Mouse (Mus musculus) liver, embryonic 14.5 days (tissue): Measurements from ENCODE around the gene Tfb1m. TPM values are rescaled to one million over a fixed set of nuclear protein-coding genes. Genes with fewer than 3 reads are reported as not detected.

ENCODE experiments used
- ATAC-seq: fragments of 200-750 bp; cut with Nextera tagmentation; 2 replicates; pipeline ENCODE4 v1.8.0; 2017; ENCODE audit warnings: moderate number of reproducible peaks, mild to moderate bottlenecking, moderate library complexity; ENCODE audit not compliant: insufficient read depth
- DNase-seq, 3 experiments: peaks; one replicate each; pipeline ENCODE4 v3.0.0-alpha.2; 2012 to 2013; ENCODE audit warnings: low read depth in 3 of 3, low spot score in 3 of 3
- H3K27ac ChIP-seq: fragments of 300-500 bp; sonication (generic); 2 replicates; pipeline ENCODE4 v1.5.1; 2014; ENCODE audit warnings: moderate library complexity, mild to moderate bottlenecking, control low read depth, inconsistent platforms
- H3K27me3 ChIP-seq: fragments of 300-500 bp; sonication (generic); 2 replicates; pipeline ENCODE4 v1.6.1; 2014; ENCODE audit warnings: mild to moderate bottlenecking, low read length, moderate library complexity; ENCODE audit not compliant: control insufficient read depth, insufficient read depth
- H3K36me3 ChIP-seq: fragments of 300-500 bp; sonication (generic); replicated peaks from 2 replicates; pipeline ENCODE4 v1.6.1; 2014; ENCODE audit warnings: low read depth; ENCODE audit not compliant: control insufficient read depth, insufficient read depth
- H3K4me1 ChIP-seq, 2 experiments: fragments of 200-500 bp in 1 of 2; fragments of 300-500 bp in 1 of 2; sonication (generic) in 1 of 2; replicated peaks; 2 replicates each; pipeline ENCODE4 v1.6.1; 2012 to 2014; ENCODE audit warnings: antibody characterized with exemption in 1 of 2, inconsistent platforms in 1 of 2, low read length in 1 of 2; ENCODE audit not compliant: control insufficient read depth in 2 of 2, insufficient read depth in 2 of 2
- H3K4me2 ChIP-seq: fragments of 300-500 bp; sonication (generic); 2 replicates; pipeline ENCODE4 v1.6.1; 2014; ENCODE audit warnings: low read depth, mild to moderate bottlenecking, control low read depth, moderate library complexity
- H3K4me3 ChIP-seq, 2 experiments: fragments of 200-500 bp in 1 of 2; fragments of 300-500 bp in 1 of 2; sonication (generic) in 1 of 2; 2 replicates each; pipeline ENCODE4 v1.5.1; 2012 to 2014; ENCODE audit warnings: low read depth in 2 of 2, low read length in 2 of 2, mild to moderate bottlenecking in 2 of 2, control low read depth in 1 of 2, inconsistent platforms in 1 of 2, moderate library complexity in 1 of 2; ENCODE audit not compliant: insufficient read depth in 1 of 2
- H3K9ac ChIP-seq: fragments of 300-500 bp; sonication (generic); replicated peaks from 2 replicates; pipeline ENCODE4 v1.6.1; 2014; ENCODE audit warnings: mild to moderate bottlenecking, control low read depth, moderate library complexity
- H3K9me3 ChIP-seq: fragments of 300-500 bp; sonication (generic); 2 replicates; pipeline ENCODE4 v1.6.1; 2016; ENCODE audit warnings: low read length, mixed read lengths; ENCODE audit not compliant: control insufficient read depth
- CTCF ChIP-seq: IDR thresholded peaks from 2 replicates; pipeline ENCODE4 v1.5.1; 2016; ENCODE audit warnings: antibody characterized with exemption, low read depth, control low read depth
- EP300 ChIP-seq: IDR thresholded peaks from 2 replicates; pipeline ENCODE4 v1.6.1; 2016; ENCODE audit warnings: antibody characterized with exemption, low read depth
- whole genome bisulfite sequencing: fragments of 180-500 bp; shearing (Covaris S2); extraction: QIAGEN DNeasy Blood & Tissue Kit; methylation state at CpG from one replicate; pipeline ENCODE4 v1.1.7; 2014; ENCODE audit not compliant: insufficient replicate concordance; 5-methylcytosine and 5-hydroxymethylcytosine counted together
- polyA plus RNA-seq, 2 experiments: library from polyadenylated mRNA; depleted of rRNA in 1 of 2; stranded (reverse) in 1 of 2; unstranded in 1 of 2; fragments of >200 nt; fragmentation: Nextera tagmentation in 1 of 2; extraction: Ambion mirVana in 1 of 2; gene quantifications; 2 replicates each; pipeline versions ENCODE4 v1.2.1 to v1.2.3; 2012 to 2014

Tfb1m gene
- polyA plus RNA-seq, 2 experiments: 9.8 to 12.9 TPM

DNA sequence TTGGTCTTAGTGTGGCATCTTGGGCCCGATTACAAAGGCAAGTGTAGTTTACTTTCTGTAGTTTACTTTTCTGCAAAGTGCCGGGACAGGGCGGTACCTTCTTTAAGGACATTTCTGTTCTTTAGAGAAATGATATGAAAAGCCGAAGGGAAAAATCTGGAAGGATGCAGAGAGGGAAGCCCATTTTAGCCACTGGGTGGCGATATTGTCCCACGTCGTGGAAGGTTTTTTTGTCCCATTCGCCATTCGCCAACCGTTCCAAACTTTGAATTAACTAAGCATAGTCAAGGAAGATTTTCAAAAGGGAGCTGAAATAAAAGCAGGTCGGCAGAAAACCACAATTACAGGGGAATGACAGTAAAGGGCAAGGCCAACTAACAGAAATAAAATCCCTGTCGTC lies 13.3 kb upstream of the Tfb1m start:
- Histone ChIP-seq H3K27ac (no peak overlapping the region), H3K4me1 (no peaks in the 10 kb centered on the region), H3K9me3 (no peaks in the 10 kb centered on the region), H3K27me3 (no peaks in the 10 kb centered on the region), H3K4me2 (no peak overlapping the region), H3K4me3 (no peak overlapping the region), H3K9ac (no peak overlapping the region), H3K36me3 (no peaks in the 10 kb centered on the region)
- 5% methylated on average over 12 of the region's 12 CpGs for WGBS
- no peak for TF ChIP-seq EP300
- peak; percentile 70 for TF ChIP-seq CTCF
- ATAC-seq: no peak
- DNase-seq: no peak

DNA sequence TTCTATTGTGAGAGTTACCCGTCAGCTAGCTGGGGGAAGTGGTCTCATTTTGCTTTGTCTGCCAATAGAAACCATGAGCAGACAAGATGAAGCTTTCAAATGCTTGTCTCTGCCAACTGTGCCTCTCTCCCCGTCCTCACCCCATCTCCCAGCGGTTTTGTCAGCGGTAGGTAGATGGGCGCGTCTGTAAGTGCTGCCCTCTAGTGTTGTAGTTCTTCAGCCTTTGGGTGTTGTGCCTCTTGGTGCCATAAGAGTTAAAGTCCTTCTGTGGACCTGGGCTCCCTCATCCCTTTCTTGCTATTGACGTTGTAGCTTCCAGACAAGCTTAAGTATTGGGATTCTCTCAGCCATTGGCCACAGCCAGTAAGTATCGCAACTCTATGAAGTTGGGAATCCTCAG lies 4.8 kb upstream of the Tfb1m start:
- H3K4me3 ChIP-seq: no peak overlapping the region
- H3K9me3 ChIP-seq: no peaks in the 10 kb centered on the region
- DNase-seq (no peak), ATAC-seq (no peak)
- TF ChIP-seq EP300: no peak
- peak; percentile 73 for TF ChIP-seq CTCF
- WGBS: 39% methylated on average over 8 of the region's 8 CpGs
- no peaks in the 10 kb centered on the region for H3K36me3 ChIP-seq
- H3K27me3 ChIP-seq: no peaks in the 10 kb centered on the region
- H3K4me2 ChIP-seq: no peak overlapping the region
- 0 out of 4 replicates have a peak, but pooled peaks cover 2 to 6% of the 10 kb centered on the region in 2 experiments for H3K4me1 ChIP-seq
- no peak overlapping the region for H3K27ac ChIP-seq
- H3K9ac ChIP-seq: no peak overlapping the region

DNA sequence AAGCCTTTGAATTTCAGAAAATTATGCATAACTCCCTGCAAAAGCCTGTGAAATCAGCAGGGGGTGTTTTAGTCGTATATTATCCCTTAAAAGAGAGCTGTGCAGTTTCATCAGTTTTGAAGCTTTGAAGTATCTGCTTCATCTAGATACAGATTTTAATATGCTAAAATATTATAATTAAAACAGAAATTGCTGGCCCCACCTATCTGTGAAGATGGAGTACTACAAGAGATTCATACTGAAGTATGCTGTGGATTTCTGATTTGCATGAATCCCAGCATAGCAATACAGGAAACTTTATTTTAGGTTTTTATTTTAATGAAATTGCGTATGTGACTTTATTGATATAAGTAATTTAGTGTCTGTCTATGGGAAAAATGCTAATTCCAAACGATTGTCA lies 3.0 kb upstream of the Tfb1m start:
- H3K36me3 ChIP-seq: no peaks in the 10 kb centered on the region
- no peak overlapping the region for H3K9ac ChIP-seq
- 38% methylated on average over 3 of the region's 3 CpGs for WGBS
- TF ChIP-seq CTCF: peak; percentile 29; the same call in 1 of the 2 replicates
- no peak for TF ChIP-seq EP300
- no peaks in the 10 kb centered on the region for H3K27me3 ChIP-seq
- no peak overlapping the region for H3K4me2 ChIP-seq
- H3K27ac ChIP-seq: no peak overlapping the region
- ATAC-seq (no peak), DNase-seq (no peak)
- peaks cover 15 to 17% of the 10 kb centered on the region in 2 experiments for H3K4me1 ChIP-seq
- no peak overlapping the region for H3K4me3 ChIP-seq
- H3K9me3 ChIP-seq: no peaks in the 10 kb centered on the region

DNA sequence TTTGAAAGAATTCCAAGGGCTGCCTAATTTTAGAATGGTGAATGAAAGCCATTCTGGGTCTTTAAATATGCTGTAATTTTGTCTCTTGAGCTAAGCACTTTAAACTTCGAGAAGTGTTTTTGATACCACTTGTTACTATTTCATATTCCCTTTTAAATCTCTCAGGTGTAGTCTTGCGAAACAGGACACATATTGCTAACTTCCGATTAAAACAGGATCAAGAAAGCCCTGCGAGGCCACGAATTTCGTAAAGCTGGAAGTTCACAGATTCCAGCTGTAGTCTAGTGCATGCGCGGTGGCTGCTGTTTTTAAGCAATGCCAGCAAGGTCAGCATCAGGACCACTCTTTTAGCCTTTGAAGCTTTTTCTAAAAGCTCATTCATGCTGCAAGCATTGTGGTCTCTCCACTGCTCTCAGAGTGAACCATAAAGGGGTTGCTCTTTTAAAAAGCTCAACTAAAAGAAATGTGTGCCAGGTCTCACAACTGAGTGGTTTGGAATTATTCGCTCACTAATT lies 832 bp upstream of the Tfb1m start:
- no peaks in the 10 kb centered on the region for H3K36me3 ChIP-seq
- H3K27ac ChIP-seq: peak overlapping the region; percentile 63

DNA sequence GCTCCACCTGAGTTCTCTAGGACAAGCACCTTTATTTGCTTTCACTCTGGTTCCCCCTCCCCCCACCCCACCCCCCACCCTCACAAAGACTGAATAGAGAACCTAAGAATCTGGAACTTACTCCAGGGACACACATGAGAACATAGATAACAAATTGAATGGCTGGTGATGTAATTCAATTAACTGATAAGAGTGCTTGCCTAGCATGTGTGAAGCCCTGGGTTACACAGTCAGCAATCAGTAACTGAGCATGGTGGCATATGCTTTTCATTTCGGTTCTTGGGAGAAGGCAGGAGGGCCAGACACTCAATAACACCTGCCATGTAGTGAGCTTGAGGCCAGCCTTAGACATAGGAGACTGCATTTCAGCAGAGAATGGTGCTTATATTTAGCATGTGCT lies 1.3 kb downstream of the Tfb1m start:
- no peaks in the 10 kb centered on the region for H3K36me3 ChIP-seq
- H3K27me3 ChIP-seq: no peaks in the 10 kb centered on the region
- H3K4me2 ChIP-seq: peak overlapping the region; percentile 73
- no peaks in the 10 kb centered on the region for H3K9me3 ChIP-seq
- H3K27ac ChIP-seq: peak overlapping the region; percentile 65
- WGBS: 30% methylated on average over 1 of the region's 1 CpGs
- peak overlapping the region; percentile 15 to 77; a peak in 3 of 4 replicates for H3K4me3 ChIP-seq
- peaks cover 17% of the 10 kb centered on the region in 2 experiments for H3K4me1 ChIP-seq
- peak overlapping the region; percentile 62 for H3K9ac ChIP-seq
- peak in 2 of 3 experiments; percentile 36 for DNase-seq
- TF ChIP-seq CTCF (no peak), EP300 (no peak)
- no peak for ATAC-seq

More for the DNA sequence above, 832 bp upstream of the Tfb1m start:
- Histone ChIP-seq H3K9me3 (no peaks in the 10 kb centered on the region), H3K4me2 (peak overlapping the region; percentile 73), H3K27me3 (no peaks in the 10 kb centered on the region), H3K4me1 (peaks cover 15 to 17% of the 10 kb centered on the region in 2 experiments), H3K9ac (peak overlapping the region; percentile 59), H3K4me3 (peak overlapping the region; percentile 50 to 77; a peak in 2 of 4 replicates)
- no peak for DNase-seq
- WGBS: 76% methylated on average over 9 of the region's 9 CpGs
- TF ChIP-seq EP300 (no peak), CTCF (no peak)
- no peak for ATAC-seq
